Mouse (Mus musculus) MEL (cell line): ENCODE measurements around the gene Tirap.

Experiments used
- HCFC1 ChIP-seq: IDR thresholded peaks from 2 replicates; pipeline ENCODE4 v1.6.1; 2012; ENCODE audit warnings: low read depth, mild to moderate bottlenecking, inconsistent platforms, low read length, improper control_type of control experiment, moderate library complexity
- POLR2AphosphoS2 ChIP-seq: IDR thresholded peaks from 2 replicates; pipeline ENCODE4 v1.6.1; 2011; ENCODE audit warnings: low read length, improper control_type of control experiment
- ZC3H11A ChIP-seq: IDR thresholded peaks from 2 replicates; pipeline ENCODE4 v1.6.1; 2012; ENCODE audit warnings: low read depth, mild to moderate bottlenecking, inconsistent platforms, low read length, improper control_type of control experiment

GRCm38 (mm10) chr9:35166144-35166797 lies 33.8 kb downstream of the Tirap start:
- no peak for TF ChIP-seq HCFC1
- peak; percentile 40 for TF ChIP-seq ZC3H11A
- TF ChIP-seq POLR2AphosphoS2: no peak
